Mouse (Mus musculus) A20 (cell line): ENCODE data around the gene Cdyl2.
A peak's percentile ranks its signal among the peaks of the same experiment; 100 is the strongest.

ENCODE experiments used
- DNase-seq: peaks from one replicate; pipeline ENCODE4 v3.0.0-alpha.2; 2011; ENCODE audit warnings: low read depth, low spot score

Gene Cdyl2

DNA sequence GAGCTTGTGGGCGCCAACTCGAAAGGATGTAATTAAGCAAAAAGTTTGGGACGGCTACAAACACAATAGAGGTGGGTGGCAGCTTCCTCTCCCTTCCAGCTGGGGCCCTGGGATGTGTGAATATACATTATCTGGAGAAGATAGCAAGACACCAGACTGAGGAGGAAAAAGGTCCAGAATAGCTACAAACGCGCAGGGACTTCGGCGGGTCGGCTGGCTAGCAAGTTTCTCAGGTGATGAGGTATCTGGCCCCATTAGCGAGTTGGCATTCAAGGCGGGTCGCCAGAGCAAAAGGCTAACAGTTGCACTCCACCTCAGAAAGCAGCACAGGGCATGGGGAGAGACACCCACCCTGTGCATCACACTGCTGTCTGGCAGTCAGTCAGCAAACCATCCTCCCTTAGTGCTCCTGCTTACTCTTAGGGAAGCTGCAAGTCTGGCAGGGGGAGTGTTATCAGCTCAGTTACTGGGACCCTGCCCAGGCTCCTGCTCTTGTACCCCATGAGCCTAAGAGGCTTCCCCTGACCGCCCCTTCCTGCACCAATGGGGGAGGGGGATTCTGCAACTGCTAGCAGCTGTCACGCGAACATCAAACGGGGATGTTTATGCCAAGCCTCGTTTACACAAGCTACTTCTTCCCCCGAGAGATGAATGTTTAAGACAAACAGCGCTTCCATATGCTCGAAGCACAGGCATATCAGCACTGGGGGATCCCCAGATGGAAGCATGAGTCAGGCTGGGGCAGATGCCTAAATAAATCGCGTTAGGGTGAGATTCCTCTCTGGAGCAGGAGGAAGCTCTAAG, 111.4 kb downstream of the Cdyl2 start:
- DNase-seq = no peak

DNA sequence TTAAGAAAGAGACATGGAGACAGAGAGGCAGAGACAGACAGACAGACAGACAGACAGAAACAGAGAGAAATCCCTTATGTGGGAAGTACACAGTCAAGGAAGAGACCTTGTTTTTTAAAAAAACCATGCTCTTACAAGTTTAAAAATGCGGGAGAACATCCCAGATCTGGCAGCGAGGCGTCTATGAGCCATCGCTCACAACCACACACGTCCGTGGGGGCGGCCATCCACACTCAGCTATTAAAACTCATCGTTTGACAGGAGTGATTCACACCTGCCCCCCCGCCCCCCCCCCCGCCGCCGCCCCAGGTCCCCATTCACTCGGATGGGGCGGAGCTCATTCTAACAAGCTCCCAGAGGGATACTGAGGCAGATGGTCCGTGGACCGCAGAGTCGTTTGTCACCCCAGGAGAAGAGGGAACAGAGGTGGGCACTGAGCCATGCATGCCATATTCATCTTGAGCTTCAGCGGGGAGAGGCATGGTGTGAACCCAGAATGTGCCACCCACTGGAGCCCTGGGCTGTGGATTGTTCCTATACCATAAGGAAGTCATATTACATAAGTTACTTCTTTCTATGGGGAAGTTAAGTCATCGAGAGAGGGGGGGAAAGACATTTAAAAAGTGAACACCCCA, 113.0 kb downstream of the Cdyl2 start:
- no peak for DNase-seq

DNA sequence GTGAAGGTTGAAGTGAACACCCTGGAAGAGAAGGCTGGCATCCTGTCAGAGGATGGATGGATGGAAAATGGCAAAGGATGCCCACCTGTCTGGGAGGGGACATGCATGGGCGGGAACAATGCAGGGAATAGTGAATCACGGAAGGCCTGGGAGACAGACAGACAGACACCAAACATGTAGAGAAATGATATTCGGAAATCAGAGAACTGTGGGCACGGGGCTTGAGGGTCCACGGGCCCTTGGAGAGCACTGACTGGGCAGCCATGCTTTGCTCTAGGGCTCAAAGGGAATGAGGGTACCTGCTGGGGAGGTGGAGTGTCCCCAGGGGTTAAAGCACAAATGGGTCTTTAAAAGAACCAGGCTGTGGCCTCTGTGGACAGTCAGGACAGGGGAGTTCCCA, 113.6 kb downstream of the Cdyl2 start:
- DNase-seq = no peak

DNA sequence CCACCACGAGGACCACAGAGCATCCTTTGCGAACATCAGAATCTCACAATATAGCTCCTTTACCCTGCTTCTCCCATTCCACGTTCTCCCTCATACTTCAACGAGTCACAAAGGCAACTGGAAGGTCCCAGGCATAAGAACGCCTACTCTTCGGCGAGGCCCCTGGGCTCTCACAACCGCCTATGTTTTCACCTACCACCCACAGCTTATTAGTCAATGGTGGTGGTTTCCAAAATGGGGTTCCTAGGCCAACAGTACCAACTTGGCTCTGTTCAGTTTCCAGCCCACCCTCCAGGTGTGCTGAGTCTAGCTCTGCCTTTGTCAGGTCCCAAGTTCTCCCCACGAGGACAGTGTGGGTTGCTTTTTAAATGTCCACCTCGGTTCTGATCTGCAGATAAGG, 114.0 kb downstream of the Cdyl2 start:
- DNase-seq = no peak

DNA sequence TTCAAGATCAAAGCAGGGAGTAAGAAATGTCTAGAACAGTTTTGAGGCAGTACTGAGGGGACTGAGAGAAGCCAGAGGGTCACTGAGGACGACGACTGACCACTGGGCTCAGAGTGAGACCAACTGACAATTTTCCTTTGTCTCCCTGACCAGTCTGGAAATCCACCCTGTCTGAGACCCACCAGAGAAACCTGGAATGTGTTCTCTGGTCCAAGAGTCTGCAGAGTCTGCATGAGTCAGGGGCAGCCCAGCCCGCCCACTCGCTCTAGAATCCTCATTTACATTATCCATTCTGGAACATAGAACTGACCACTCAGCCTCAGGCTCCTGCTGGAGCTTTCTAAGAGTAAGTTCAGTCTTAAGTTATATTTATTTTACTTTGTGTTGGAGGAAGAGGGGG, 114.9 kb downstream of the Cdyl2 start:
- DNase-seq = no peak

DNA sequence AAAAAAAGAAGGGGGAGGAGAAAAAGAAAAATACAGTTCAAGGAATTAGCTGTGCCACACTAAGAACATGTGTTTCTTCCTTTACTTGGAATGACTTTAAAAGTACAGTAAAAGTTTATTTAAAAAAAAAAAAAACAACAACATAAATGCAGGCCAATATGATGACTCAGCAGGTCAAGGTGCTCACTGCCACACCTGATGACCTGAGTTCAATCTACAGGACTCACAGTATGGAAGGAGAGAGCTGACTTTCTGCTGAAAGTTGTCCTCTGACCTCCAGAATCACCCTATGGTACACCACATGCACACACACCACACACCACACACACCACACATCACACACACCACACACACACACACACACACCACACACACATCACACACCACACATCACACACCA, 116.4 kb downstream of the Cdyl2 start:
- DNase-seq = no peak

DNA sequence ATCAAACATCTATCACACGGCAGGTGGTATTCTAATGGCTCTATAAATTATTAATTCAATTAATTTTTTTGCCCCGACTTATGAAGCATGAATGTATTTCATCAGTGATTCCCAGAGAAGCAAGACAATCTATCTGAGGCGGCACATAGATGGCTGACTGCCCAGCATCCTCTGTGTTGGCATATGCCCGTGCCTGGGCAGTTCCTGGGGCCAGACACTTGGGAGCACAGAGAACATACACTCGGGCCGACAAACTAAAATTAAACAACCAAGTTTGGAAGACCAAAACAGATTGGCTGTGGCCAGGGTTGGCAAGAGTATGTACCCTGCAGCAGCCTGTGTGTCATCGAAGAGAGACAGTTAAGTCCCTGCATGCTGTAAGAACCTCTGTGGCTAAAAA, 117.9 kb downstream of the Cdyl2 start:
- no peak for DNase-seq

DNA sequence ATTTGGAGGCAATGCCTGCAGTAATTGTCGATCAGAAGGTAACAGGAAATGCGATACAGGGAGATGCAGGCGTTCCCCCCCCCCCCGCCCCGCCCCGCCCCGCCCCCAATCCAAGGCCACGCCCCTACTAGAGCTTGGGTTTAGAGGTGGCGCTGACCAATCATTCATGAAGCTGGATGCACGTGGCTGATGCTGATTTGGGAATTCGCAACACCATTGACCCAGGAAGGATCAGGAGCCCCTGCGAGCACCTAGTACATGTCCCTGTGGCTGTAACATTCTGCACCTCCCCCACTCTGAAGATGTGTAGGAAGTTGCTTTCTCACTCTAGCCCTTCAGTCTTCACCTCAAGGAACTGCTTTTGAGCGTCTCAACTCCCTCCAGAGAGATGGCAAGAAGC, 126.6 kb downstream of the Cdyl2 start:
- no peak for DNase-seq

DNA sequence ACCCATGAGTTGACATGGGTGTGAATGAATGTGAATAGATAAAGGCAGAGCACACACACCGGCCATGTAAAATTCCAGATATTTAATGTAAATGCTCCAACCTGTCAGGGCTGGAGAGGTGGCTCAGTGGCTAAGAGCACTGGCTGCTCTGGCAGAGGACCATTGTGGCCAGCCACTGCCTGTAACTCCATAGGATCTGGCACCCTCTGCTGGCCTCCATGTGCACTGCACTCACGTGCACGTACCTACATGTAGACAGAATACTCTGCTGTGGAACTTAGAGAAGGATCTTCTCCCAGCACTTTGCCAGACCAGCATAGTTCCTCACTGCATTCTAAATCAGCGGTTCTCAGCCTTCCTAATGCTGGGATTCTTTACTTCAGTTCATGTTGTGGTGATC, 130.0 kb downstream of the Cdyl2 start:
- peak; percentile 41 for DNase-seq

DNA sequence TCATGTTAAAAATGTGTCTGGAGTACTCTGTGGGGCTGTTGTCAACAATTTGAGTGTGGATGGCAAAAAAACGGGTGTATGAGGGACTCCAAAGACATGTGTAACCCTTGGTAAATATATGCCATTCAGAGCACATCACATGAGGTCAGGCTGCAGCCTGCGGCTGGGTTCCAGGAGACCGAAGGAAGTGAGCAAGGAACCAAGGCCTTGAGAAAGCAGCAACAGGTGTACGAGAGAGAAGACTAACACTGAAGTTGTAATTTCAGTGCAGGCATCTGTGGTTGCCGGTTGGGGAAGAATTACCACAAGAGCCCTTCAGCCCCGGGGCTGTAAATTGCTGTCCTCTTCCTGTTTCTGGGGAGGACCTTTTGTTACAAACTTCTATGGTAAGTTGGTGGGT, 133.1 kb downstream of the Cdyl2 start:
- DNase-seq = peak; percentile 38

DNA sequence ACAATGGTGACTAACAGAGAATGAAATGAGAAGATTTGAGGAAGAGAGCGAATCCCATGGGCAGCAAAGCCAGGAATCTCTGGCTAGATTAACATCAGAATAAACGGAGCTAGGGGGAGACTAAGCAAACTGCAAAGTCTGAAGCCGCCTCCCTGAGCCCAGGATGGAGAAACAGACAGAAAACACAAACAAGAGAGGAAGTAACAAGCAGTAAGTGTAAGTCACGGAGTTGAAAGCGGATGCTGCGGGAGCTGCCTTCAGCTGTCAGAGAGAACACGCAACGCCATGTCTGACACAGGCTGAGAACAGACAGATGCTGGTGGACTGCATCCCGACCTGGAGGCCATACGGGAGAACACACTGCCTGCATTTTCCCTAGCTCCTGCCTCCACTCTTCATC, 141.6 kb downstream of the Cdyl2 start:
- DNase-seq = no peak

DNA sequence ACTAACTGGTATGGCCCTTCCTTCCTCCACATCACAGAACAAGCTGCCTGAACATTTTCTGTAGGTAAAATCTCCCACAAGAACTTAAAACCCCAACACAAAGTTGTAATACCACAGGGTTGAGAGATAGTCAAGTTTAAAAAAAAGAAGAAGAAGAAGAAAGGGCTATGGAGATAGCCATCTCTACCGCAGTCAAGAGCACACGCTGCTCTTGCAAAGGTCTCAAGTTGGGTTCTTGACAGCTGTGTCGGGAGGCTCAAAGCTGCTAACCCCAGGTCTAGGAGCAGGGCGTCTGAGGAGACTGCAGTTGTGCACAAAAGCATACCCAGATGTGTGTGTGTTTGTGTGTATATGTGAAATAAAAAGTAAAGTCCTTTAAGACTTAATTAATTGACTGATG, 142.2 kb downstream of the Cdyl2 start:
- DNase-seq = no peak

DNA sequence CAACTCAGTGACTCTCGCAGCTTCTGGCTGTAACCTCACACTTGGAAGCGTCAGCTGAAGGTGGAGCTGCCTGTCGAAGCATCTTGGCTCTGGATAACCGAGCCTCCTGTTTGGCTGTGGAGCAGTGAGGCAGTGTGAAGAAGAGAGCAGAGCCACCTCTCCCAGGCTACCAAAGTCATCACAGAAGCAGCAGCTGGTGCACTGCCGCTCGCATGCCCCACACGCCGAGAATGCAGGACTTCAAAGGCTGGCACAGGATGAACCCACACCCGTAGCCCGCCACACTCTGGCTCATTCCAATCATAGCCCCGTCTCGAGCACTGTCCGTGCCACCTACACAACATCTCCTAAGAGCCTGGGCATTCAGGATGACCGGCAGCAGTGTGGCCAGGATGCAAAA, 142.7 kb downstream of the Cdyl2 start:
- DNase-seq = no peak

DNA sequence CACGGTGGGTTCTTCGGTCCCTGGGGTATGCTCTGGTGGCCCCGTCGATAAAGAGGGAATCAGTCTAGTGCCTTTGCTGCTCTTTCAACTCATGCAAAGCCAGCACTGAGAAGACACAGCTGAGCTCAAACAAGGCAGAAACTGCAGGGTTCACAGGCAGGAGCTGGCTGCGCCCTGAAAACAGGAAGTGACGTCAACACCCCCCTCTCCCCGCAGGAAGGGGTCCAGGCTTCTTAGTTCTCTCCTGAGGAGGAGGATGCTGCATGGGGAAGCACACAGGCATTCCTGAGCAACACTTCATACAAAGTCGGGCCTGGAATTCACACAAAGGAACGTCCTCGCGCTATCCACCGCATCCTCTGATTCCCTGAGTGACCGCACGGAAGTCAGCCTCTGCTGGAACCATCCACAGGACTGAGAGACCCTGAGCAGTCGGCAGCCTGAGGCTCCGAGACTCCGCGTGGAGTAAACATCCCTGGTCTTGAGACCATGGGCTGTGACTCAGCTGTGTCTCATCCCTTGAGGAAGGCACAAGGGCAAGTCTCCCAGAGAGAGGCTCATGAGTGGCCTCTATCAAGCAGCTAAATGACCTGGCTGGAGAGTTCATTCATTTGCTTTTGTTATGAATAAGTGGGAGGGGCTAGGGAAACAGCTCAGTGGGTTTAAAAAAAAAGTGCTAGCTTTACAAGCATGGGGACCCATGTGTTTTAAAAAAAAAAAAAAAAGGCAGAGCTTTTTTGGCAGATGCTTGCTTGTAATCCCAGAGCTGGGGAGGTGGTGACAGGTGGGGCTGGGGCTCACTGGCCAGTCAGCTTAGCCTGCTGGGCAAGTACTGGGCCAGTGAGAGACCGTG, 144.9 kb downstream of the Cdyl2 start:
- peak; percentile 61 for DNase-seq

DNA sequence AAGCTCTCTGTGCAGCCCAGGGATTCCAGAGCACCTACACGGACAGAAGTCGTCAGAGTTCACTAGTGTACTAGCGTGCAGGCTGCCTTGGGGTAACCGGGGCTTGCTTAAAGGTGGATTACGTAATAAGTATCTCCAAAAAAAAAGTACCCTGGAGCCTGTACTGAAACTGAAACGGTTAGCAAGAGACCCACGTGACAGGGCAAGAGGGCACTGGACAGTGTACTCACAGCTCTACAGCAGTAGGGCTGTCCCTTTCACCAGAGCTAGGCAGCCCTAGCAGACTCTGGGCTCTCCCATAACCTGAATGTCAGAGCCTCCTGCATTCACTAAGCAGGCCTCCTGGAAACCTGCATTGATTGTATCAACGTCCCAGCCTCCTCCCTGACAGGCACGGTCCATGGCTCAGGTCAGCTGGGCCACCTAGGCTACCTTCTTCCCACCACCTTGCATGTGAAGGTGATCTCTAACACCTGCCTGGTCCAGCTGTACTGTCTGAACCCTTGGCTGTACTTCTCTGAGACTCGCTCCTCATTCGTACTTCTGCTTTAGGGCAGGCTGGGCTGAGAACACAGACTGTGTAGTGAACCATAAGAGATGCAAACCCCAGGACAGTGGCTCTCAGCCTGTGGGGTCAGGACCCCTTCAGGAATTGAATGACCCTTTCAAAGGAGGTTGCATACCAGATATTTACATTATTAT, 151.3 kb downstream of the Cdyl2 start:
- peak; percentile 7 for DNase-seq

DNA sequence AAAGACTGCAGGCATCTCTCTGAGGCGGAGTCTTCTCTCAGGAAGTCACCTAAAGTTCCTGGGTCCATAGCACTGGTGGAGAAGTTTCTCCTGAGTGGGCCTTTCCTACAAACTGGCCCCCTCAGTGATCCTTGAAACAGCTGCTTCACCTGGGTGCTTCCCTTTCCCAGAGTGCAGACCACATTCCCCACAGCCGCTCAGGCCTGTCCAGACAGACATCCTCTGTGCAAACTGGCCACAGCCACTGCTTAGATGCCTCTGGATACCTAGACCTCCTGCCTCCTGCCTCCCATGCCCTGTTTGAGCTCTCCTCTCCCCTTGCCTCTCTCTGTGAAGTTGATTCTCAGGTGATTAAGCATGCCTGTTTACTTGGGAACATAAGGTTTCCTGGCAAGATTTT, 156.1 kb downstream of the Cdyl2 start:
- DNase-seq = no peak

DNA sequence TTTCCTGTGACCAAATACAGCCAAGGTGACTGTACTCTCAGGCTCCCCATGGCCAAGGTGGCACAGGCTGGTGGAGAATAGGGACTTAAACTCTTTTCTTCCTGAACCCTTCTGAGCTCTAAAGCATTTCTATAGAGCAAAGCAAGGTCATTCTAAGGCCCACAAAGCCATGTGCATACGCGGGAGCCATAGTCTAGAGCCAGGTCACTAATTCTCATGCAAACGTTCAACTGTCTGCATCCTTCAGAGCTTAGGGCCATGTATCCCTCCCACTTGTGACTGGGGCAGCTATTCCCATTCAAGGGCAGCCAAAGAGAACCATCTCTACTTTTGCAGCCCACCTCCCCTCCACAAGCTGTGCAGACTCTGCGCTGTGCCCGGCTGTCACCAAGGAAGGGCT, 159.7 kb downstream of the Cdyl2 start:
- DNase-seq = no peak

DNA sequence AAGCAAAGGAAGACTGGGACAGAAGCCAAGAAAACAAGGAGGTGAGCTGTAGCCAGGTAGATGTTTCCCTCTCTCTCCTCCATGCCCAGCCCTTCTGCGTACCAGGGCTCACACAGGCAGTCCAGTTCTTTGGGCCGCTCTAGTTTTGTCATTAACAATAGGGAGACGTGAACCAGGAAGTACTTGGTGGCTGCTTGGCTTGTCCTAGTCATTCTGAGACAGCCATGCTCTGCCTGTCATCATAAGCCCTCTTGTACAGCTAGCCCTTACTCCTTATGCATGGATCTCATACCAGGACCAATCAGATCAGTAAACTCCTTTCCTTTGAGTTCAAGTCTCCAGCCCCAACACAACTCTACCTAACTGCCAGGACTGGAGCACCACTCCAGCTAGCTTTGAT, 180.0 kb downstream of the Cdyl2 start:
- DNase-seq = peak; percentile 16

DNA sequence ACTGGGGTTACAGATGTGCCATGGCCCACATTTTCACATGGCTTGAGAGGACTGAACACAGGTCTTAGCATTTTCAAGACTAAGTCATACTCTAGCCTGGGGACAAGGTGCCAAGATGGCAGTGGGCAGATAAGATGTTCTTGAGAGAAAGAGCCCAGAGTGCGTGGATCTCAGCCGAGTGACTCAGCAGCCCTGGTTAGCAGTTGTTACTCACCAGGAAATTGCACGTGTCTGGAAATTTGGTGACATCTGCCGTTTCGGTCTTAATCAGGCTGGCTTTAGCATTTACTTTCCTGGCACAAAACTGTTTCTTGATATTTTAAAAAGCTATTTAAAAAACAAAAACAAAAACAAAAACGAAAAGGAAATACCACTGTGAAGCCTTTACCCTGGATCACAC, 180.5 kb downstream of the Cdyl2 start:
- no peak for DNase-seq

DNA sequence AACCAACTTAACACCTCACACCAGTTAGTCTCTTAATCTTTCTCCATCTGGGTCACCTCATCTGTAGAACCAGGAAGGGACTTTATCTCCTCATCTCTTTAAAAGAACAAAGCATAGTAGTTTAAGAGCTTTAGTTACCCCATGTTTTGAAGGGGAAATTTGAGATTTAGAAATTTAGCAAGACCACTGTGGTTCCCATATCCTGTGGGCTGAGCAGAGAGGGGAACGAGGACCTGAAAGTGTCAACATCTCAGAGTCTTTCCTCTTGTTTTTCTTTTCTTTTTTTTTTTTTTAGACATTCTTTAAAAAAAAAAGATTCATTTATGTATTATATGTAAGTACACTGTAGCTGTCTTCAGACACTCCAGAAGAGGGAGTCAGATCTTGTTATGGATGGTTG, 189.4 kb downstream of the Cdyl2 start:
- DNase-seq = no peak

DNA sequence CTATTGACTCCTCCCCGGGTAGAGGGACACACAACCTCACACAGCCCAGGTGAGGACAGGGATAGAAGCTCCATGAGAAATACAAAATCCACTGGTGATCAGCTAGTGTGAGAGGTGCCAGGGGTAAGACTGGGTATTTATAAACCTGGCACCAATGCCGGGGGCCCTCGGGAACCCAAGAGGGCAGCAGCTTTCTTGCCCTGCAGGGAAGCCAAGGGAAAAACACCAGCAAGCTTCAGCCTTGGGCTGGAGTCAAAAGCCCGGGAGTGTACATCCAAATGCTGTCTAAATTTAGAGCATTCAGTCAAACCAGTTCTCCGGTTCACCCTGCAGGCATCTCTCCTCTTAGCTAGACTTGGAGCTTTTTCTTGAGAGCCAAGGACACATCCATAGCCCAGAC, 189.9 kb downstream of the Cdyl2 start:
- DNase-seq = no peak

DNA sequence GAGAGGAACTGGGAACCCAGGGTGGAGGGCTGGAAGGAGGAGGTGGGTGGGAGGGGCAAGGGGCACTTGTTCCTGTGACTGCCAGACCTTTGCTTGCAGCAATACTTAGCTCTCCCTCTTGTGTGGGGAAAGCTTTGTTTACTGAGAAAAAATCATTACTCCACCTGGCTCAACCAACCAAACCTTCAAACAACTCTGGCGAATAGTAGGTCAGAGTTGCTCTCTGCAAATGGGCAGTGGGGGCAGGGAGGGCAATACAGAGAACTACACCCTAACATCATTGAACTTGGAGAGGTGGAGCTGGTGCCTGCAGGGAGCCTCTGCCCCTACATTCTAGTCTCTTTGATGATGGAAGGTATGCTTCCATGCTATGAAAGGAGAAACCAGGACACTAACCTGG, 192.7 kb downstream of the Cdyl2 start:
- no peak for DNase-seq
